Mouse (Mus musculus): Measurements from ENCODE around the gene Ireb2.
"Not testable (repeated sequence)": the region's sequence is repeated elsewhere in the genome, so short reads cannot be mapped to it uniquely, and the experiment has no call there.

Gene Ireb2

DNA sequence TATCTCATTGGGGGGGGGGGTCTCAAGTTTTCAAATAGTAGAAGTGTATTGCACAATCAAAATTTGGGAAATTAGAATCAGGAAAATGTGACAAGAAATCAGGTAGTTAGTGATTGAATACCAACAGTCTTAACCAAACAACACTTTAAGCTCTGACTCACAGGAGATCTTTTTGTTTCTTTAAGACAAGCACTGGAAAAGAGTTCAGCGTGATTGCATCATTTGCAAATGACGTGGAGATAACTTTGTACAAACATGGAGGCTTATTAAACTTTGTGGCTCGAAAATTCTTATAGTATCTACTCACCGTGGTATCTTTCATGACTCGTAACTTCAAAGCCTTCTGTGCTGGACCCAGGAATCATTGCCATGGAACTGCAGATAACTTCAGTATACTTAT lies 45.9 kb downstream of the Ireb2 start:
- peak; percentile 69 for DNase-seq (ENCODE audit: low read depth)

DNA sequence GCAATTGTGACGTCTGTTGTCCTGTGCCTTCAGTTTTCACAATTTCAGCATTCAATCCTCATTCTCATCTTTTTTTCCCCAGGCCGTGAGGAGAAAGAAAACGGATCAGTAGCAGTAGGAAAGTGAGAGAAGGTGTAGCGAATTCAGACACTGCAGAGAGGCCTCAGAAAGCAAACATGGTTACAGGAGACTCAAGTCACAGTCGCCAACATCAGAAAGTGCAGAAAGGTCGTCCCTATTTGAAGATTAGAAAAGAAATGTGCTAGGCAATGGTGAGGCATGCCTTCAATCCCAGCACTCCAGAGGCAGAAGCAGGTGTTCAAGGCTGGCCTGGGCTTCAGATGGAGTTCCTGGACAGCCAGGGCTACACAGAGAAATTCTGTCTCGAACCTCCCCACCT lies 52.0 kb downstream of the Ireb2 start:
- DNase-seq (ENCODE audit: low read depth) = no peak

DNA sequence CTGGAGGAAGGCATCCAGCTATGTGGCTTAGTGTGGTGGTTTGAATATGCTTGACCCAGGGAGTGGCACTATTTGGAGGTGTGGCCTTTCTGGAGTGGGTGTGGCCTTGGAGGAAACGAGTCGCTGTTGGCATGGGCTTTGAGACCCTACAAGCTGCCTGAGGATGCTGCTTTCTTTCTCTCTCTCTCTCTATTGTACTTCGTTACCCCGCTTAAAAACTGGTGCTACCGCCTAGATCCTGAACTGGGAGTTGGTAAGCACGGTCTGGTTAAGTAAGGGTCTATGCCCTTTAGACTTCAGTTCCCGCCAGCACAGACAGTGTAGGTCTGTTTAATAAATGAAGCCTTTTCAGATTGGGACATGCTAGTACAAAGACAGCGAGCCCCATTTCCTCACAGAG lies 52.8 kb downstream of the Ireb2 start:
- DNase-seq (ENCODE audit: low read depth) = peak; percentile 4

DNA sequence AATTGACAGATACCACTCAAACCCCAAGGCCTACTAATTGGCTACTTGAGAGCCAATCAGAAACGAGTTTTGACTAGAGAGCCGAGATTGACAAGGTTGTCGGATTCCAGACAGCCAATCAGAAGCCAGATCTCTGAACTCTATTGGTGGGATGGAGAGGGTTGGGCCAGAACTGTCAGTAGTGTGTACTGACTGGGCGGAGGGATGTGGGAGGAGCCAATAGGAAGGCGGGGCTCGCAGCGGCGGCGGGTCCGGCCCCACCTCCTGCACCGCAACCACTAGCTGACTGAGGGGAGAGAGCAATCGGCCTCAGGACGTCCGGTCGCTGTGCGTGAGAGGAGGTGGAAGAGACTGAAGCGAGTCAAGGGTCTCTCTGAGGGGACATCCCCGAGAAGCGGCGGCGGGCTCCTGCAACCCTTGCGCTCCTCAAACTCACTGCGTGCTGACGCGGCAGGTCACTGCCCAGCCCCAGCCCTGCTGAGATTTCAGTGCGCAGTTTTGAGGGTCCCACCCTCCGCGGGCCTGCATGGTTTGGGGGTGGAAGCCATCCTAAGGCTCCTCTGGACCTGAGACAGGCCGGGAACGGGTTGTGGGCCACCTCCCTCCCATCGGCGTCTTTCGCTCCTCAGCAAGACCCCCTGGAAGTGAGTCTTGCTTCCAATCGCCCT lies 53.6 kb downstream of the Ireb2 start, which contains the start of gene Hykk:
TSS of gene Hykk (plus strand) at position 274 of the 668 bp plus-strand sequence.
- peak; percentile 93 for DNase-seq (ENCODE audit: low read depth)

DNA sequence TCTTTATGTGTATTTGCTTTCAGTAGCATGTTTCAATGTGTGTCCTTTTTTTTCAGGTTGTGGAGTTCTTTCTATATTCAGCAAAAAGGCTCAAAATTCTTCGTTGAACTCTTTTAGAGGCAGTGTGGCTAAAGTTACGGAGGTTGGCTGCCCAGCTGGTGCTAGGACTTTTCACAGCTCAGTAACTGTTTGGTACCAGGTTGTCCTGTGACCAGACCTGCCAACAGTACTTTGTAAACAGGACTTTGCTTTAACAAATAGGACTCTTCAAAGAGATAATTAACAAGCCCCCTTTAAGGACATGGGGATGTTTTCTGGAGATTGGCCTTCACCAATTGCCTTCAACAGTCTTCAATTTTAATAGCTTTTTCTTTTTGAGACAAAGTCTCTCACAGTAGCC lies 54.6 kb downstream of the Ireb2 start:
- no peak for DNase-seq (ENCODE audit: low read depth)

DNA sequence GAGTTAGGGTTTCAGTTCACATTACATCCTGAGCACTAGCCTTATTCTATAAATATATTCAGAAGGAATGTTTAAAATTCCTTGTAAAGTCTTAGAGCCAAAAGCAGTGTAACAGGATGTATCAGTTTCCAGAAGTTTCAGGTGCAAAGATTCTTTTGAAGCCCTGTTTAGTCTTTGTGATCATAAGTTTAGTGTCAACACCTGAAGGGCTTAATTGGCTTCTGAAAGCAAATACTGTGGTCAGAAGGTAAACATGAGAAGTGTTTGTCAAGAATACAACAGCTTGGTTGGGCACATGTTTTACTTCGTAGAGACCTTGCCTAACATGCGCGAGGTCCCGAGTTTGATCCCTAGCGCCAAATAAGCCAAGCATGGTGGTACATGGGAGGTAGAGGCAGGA lies 55.2 kb downstream of the Ireb2 start:
- DNase-seq (ENCODE audit: low read depth) = no peak

DNA sequence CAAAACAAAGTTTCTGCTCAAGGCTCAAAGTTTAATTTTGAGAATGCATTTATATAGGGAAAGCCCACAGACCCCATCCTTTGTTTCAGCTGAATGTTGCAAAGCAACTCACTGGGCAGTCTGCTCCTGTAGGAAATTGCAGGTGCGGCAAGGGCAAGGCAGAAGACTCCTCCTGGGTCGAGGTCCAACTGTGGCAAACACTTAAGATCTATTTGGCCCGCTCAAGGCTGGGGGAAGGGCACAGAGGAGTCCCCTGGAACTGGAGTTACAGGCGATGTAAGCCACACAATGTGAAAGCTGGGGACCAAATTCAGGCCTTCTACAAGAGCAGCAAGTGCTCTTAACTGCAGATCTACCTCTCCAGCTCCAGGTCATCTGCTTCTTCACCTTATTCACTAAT lies 56.4 kb downstream of the Ireb2 start:
- DNase-seq (ENCODE audit: low read depth) = no peak

DNA sequence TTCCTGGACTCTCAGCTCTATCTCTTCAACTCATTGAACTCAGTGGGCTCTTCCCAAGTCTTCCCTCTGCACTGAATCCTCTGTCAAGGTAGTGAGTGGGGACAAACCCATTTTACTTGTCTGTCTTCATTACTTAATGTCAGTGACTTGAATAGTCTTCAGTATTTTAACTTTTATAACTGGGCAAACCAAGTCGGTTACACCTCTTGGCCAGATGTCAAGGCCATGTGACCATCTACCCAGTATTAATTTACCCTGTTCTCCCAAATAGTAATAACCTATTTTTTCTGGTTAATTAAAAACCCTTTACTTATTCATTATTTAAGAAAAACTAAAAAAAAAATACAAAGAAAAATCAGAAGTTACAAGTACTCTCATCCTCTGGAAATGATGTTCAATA lies 67.2 kb downstream of the Ireb2 start:
- DNase-seq (ENCODE audit: low read depth) = no peak

DNA sequence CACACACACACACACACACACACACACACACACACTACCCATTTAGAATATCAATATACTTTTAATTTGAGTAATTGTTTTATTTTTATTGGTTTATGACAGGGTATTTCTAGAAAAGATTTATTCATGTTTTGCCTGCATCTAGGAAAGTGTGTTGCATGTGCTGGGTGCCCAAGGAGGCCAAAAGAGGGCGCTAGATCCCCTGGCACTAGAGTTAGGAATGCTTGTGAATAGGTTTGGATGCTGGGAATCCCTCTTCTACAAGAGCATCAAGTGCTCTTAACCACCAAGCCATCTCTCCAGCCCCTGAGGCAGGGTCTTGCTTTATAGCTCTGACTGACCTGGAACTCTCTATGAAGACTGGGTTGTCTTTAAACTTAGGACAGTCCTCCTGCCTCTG lies 68.2 kb downstream of the Ireb2 start:
- no peak for DNase-seq (ENCODE audit: low read depth)

DNA sequence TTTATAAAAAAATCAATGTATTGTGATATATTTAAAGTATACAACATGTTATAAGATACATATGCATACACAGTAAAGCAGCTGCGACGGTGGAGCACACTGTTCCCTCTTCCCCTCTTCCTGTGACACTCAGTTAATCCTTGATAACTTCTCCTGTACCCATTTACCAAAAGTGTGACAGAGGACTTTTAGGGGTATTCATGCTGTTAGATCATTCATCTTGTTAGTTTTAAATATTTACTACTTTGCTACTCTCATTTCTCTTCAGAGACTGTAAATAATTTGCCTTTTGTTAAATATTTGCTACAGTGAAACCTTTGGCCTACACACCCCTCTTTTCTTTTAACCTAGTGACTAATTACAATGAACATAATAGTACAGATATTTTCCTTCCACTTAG lies 68.8 kb downstream of the Ireb2 start:
- no peak for DNase-seq (ENCODE audit: low read depth)

DNA sequence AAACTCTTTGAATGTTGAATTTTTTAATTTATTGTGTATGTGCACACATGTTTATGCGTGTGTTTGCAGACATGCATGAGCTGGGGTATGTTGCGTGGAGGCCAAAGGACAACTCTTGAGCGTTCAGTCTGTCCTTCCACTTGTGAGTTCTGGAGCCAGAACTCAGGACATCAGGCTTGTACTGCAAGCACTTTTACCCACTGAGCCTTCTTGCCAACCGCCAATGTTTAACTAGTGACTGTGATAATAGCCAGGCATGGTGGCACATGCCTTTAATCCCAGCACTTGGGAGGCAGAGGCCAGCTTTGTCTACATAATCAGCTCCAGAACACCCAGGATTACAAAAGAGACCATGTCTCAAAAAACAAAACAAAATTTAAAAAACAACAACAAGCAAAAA lies 78.5 kb downstream of the Ireb2 start:
- no peak for DNase-seq (ENCODE audit: low read depth)

DNA sequence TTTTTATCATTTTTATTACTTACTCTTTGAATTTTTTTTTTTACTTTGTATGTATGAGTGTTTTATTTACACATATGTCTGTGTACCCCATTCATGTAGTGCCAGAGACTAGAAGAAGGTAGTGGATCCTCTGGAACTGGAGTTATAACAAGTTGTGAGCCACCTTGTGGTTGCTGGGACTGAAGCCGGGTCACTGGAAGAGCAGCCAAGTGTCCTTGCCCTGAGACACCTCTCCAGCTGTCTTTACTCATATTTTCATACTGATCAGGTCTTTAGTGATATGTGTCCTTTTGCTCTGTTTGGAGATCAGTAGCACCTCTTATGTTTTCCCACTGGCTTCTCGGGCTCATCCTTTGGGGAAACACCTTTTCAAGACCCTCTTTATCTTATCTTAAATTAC lies 80.9 kb downstream of the Ireb2 start:
- DNase-seq (ENCODE audit: low read depth) = no peak

DNA sequence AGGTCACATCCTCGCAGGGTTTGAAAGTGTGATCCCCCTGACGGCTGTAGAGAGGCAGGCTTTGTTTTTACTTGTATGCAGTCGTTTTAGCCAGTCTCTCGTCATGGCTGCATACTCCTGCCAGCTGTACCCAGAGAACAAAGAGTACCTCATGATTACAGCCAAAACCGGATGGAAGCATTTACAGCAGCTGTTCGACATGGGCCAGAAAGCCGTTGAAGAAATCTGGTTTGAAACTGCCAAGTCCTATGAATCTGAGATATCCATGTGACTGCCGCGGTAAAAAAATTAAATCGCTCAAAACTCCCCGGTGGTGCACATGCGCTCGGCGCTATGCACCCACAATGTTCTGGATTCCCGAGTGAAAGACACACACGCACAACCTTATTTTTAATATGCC lies 82.7 kb downstream of the Ireb2 start:
- no peak for DNase-seq (ENCODE audit: low read depth)

DNA sequence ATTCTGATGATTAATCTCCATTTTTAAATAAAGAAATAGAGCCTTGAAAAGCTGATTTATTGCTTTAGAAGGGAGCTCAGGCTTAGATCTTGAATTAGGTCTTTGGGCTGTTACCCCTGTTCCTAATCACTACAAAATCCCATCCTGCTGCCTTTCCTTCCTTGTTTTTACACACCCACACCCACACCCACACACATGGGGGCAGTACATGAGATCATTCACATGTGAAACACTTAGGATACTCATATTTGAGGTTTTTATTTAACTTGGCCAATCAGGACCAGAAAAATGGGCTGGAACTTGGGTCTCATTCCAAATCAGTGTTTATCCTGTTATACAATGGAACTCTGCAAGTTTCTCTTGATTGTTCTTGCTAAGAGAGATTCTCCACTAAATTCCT lies 85.9 kb downstream of the Ireb2 start:
- peak; percentile 35 for DNase-seq (ENCODE audit: low read depth)

DNA sequence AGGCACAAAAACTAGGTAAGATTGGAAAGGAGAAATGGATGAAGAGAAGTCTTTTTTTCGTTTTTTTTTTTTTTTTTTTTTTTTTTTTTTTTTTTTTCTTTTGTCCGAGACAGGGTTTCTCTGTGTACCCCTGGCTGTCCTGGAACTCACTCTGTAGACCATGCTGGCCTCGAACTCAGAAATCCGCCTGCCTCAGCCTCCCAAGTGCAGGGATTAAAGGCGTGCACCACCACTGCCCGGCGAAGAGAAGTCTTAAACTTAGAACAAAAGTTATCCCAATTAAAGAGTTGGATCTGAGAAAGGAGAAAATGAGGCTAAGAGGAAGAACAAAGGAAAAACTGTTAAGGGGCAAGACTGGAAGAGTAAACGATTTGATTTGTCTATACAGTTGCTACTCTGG lies 86.6 kb downstream of the Ireb2 start:
- DNase-seq (ENCODE audit: low read depth) = not testable (repeated sequence)

DNA sequence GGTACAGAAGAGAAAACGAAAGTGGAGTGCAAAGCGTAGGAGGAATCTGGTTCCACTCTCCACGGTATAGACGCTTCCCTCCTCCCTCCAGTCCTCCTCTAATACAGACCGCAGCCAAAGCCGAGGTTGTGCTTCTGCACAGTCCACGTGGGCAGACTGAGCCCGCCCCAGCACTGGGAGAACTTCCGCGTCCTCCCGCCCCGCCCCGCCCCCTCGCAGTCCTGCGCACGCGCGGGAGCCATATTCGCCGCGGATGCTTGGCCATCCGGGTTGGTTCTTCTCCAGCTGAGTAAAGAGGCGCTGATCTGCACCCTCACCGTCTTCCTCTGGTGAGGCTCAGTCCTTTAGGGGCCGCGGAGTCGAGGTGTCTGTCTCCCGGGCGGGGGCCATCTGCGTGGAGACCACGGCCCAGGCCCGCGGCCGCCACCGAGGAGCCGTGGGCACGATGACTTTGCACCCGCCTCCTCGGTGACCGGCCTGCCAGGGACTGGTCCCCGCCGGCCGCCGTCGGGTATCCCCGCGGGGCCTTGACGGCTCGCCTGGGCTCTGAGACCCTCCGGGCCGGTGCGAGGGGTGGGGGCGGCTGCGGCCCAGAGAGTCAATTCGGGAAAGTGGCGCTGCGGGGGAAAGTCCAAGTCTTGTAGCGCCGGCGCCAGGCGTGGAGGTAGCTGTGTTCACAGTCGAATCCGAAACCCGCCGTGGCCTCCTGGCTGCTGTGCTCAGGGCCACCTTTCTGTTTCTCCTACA lies 87.2 kb downstream of the Ireb2 start, which contains the start of the genes Psma4 and AY074887:
TSS of gene Psma4 (plus strand) at position 216 of the 747 bp plus-strand sequence.
TSS of gene AY074887 (minus strand) at position 424 of the 747 bp plus-strand sequence.
- DNase-seq (ENCODE audit: low read depth) = peak; percentile 97

DNA sequence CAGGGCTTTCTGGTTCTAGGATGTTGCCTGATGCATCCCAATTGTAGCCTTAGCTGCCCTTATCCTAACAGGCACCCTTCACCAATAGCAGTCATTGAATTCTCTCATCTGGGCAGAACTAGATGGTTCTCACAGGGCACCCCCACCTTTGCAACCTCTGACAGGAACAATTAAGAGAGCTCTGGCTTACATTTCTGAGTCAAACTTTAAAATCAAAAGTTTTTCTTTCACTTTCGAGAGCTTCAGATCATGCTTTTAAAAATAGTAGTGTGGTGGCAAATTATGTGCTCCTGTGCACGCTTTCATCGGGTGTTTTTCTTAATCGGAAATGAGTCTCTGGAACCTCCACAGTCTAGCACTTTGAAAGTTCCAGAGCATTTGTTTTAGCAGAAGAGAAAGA lies 97.5 kb downstream of the Ireb2 start:
- DNase-seq (ENCODE audit: low read depth) = no peak
